Mouse (Mus musculus): ENCODE results near the gene Glt6d1.
A peak's percentile ranks its signal among the peaks of the same experiment; 100 is the strongest.

Glt6d1 gene

GRCm38 (mm10) chr2:25789092-25789491, 26.6 kb downstream of the Glt6d1 start:
- DNase-seq: no peak

- peak in 1 of 2 experiments; percentile 43 for DNase-seq
These were observed 29.9 kb downstream of the Glt6d1 start for GRCm38 (mm10) chr2:25785573-25786322.

GRCm38 (mm10) chr2:25781957-25782356, 33.7 kb downstream of the Glt6d1 start, which contains the start of gene Gm13539:
Gene Gm13539, plus strand, starts transcription at chr2:25782257.
- no peak for DNase-seq

- DNase-seq: no peak
These were observed 34.7 kb downstream of the Glt6d1 start for GRCm38 (mm10) chr2:25780921-25781320.

GRCm38 (mm10) chr2:25779076-25779475, 36.6 kb downstream of the Glt6d1 start:
- DNase-seq: no peak

GRCm38 (mm10) chr2:25776717-25777116, 38.9 kb downstream of the Glt6d1 start, which contains the start of gene Lcn11:
Gene Lcn11, plus strand, starts transcription at chr2:25777017.
- no peak for DNase-seq

- no peak for DNase-seq
These were observed 39.7 kb downstream of the Glt6d1 start for GRCm38 (mm10) chr2:25775991-25776390.

- DNase-seq: no peak
These were observed 41.0 kb downstream of the Glt6d1 start for GRCm38 (mm10) chr2:25774640-25775039.

- DNase-seq: no peak
These were observed 42.1 kb downstream of the Glt6d1 start for GRCm38 (mm10) chr2:25773507-25773906.

GRCm38 (mm10) chr2:25767764-25768163, 47.9 kb downstream of the Glt6d1 start:
- DNase-seq: no peak

GRCm38 (mm10) chr2:25765269-25765668, 50.4 kb downstream of the Glt6d1 start, which contains the start of gene Lcn3:
Gene Lcn3, plus strand, starts transcription at chr2:25765569.
- DNase-seq: no peak

- DNase-seq: no peak
These were observed 57.5 kb downstream of the Glt6d1 start for GRCm38 (mm10) chr2:25758064-25758625.

GRCm38 (mm10) chr2:25754201-25754600, 61.4 kb downstream of the Glt6d1 start:
- no peak for DNase-seq
